Mouse (Mus musculus): ENCODE measurements around the gene Xdh.
"Not testable (repeated sequence)": the region's sequence is repeated elsewhere in the genome, so short reads cannot be mapped to it uniquely, and the experiment has no call there.

The Xdh gene

DNA sequence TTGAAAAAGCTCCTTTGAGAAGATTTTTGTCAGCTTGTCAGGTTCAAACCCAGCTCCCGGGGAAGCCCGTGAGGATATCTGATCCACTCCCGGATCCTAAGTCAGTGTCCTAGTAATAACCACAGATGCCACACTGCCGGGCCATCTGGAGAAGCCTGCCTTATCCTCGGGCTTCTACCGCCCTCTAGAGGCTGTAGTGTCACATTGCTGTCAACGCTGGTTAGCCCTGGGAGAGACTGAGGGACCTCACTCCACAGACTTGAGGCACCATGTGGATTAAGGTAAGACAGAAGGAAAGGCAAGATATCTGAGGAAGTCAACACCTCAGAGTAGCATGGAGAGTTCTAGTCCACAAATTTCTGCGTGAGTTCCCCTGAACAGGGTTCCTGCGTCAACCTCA lies 67.8 kb downstream of the Xdh start:
- DNase-seq (ENCODE audit: low spot score in 2 of 2) = peak in 1 of 2 experiments; percentile 61

DNA sequence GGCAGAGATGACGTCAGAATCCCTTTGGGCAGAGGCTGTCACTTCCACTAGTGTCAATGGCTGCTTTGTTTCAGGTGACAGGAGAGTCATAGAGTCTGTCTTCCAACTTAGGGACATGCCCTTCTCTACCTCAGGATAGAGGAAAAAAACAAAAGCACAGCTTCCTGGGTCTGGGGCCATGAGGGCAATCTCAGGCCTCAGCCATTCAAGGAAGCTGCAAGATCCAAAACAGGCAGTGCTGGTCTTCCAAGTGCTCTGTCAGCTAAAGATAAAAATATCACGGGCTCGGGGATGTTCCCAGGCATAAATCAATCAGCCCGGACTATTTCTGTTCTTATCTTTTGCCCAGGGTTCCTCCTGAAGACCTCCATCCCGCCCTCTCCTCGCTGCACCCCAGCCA lies 68.7 kb downstream of the Xdh start:
- no peak for DNase-seq (ENCODE audit: low spot score in 2 of 2)

DNA sequence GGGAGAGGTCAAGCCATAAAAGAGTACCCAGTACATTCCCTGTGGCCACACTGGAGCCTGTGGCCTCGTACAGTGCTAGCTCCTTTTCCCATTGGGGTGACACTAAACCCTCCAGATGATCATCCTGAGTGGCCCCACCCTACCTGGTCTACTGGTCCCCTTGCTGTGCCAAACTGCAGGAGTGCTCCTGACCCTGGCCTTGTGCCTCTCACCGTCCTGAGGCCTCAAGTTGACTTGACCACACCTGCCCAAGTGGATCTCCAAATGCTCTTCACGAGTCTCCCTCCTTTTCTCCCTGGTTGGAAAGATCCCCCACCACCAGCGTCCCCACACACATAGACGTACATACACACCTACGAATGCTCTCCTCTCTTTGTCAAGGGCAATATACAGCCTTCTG lies 69.7 kb downstream of the Xdh start:
- no peak for DNase-seq (ENCODE audit: low spot score in 2 of 2)

DNA sequence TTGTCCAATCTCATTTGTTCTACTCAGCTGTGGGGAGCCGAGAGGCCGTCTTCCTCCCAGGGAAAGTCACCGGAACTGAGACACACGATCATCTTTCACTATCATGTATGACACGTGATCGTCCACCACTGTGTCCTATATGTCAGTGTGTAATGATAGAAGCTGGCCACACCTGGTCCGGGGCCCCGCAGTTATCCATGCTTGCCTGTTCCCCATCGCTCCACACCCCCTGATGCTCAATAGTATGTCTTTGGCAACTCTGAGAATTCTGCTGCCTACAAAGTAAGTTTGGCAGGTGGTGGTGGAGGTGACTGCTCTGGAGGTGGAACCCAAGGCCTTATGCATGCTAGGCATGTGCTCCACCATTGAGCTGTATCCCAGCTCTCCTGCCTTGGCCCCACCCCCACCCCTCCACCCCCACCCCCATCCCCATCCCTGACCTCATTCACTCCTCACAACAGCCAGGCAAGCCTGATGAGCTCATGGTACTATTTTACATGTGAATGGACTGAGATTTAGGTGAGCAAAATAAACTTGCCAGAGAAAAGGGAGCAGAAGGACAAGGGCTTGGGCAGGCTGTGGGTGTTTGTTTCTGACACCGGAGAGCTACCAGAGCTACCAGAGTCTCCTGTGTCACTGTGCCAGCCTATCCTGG lies 70.6 kb downstream of the Xdh start:
- no peak for DNase-seq (ENCODE audit: low spot score in 2 of 2)

DNA sequence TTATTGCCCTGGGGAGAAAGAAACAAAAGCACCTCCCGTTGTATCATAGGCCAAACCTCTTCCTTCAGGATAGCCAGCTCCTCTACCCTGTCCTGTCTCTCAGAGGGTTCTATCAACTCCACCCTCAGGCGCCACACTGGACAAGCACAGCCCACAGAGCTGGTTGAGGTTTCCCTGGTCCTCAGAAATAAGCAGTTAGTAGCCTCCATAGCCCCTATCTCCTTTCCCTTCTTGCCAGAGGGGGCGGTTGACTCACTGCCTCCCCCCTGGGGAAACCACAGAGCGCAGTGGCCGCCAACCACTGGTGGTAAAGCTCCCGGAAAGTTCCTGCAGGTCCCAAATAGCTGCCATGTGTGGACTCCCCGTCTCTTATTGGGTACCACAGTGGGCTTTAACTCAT lies 74.3 kb downstream of the Xdh start:
- DNase-seq (ENCODE audit: low spot score in 2 of 2) = no peak

DNA sequence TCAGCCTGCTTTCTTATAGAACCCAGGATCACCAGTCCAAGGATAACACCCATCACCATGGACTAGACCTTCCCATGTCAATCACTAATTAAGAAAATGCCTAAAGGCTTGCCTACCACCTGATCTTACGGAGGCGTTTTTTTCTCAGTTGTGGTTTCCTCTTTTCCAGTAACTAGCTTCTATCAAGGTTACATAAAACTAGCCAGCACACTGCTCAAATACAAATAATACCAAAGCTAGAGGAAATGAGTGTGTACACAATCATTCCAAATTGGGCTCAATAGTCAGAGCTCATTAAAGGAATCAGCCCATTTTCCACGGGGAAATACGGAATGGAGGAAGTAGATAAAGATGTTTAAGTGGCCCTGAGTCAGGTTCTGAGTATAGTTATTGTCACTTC lies 74.7 kb downstream of the Xdh start:
- DNase-seq (ENCODE audit: low spot score in 2 of 2) = no peak

DNA sequence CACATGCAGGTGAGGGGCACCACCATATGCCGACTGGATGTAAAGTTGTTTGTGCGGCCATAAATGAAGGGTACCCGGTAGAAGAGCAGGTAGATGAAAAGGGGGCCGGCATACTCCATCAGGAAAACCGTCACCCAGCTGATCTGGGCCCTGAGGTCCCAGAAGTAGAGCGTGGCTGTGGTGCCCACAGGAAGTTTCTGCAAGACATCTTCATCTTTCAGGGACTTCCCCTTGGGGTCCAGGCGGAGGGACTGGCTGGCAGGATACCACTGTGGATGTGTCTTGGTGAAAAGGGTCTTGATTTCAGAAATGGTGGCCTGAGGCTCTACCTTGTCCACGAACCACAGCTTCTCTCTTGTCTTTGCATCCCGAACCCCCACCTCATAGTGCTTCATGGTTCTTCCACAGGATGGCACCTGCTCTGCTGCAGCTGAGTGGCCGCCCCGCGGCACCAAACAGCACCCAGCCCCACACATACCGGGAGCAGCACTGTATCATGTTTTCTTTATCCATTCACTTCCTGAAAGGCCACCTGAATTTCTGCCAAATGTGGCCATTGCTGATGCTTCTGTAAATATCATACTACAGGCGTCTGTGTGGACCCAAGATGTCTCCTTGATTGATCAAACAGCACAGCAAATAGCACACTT lies 78.9 kb downstream of the Xdh start:
- DNase-seq (ENCODE audit: low spot score in 2 of 2) = no peak

DNA sequence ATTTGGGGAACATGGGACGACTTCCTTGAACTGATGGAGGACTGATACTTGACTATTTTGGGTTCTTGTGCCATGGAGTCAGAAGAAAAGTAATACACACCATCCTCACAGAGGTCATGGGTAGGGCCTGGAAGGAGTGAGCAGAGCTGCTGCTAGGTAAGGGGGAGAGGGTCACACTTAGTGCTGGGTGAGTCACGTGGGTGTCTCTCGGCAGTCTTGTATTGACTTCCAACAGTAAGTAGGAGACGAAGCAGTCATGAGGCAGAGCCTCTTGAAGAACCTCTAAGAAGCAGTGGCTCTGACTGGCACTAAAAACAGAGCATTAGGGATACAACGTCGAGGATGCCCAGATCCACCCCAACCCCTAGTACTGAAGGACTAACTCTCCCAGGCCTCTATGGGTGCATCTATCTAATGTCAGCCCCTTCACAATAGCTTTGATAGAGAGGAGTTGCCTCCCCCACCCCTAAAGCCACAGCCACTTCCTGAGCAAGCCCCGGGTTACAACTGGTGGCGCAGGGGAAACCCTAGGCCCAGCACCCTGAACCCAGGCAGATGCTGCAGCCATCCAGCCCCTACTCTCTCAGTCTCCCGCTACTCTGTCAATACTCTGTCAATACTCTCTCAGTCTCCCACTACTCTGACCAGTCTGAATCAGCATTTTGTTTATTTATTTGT lies 80.8 kb downstream of the Xdh start:
- DNase-seq (ENCODE audit: low spot score in 2 of 2) = no peak

DNA sequence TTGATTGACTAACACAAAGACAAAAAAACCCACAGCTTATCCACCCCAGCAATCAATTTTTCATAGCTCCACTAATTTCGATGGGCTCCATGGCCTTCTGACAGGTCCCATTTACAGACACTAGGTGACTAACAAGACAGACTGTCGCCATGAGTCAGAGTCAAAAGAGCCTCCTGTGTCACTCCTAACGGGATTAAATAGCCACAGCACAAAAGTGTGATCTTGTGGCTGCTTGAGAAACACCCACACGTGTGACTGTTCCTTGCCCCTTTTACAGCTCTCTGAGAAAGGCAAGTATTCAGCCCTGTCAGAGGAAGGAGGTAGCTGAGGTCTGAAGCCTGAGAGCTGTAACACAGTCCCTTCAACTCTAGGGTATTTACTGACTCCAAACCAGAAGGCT lies 96.3 kb downstream of the Xdh start:
- no peak for DNase-seq (ENCODE audit: low spot score in 2 of 2)

DNA sequence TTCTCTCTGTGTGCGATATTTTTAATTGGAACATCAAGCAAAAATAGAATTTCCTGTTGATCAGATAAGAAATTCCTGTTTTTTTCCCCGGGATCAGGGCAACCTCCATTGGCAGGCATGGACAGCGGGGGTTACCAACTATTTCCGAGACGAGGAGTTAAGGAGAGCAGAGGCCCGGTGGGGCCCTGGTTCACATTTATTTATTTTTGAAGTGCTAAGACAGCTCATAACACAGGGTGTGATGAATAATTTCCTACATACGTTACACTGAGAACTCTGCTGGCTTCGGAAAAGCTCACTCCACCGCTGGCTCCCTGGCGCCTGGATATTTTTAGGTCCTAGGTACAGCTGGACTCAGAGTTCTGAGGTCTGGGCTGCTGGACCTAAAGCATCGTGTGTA lies 97.0 kb downstream of the Xdh start:
- DNase-seq (ENCODE audit: low spot score in 2 of 2) = no peak

DNA sequence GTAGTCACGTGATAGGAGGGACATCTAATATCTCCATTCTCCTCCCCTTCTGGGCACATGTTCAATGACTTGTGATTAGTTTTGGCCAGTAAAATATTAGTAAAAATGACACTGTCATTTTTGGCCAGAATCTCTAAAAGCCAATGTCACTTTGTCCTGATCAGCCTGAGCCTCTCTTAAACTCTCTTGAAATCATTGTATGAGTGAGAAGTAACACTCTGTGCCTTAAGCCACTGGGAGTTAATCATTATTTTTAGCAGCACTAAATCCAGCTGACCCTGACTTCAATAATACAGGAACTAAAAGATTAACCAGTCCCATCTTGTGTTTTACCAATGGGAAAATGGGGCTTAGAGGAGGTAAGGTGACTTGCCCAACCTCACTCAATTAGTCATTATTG lies 102.6 kb downstream of the Xdh start:
- DNase-seq (ENCODE audit: low spot score in 2 of 2) = no peak

DNA sequence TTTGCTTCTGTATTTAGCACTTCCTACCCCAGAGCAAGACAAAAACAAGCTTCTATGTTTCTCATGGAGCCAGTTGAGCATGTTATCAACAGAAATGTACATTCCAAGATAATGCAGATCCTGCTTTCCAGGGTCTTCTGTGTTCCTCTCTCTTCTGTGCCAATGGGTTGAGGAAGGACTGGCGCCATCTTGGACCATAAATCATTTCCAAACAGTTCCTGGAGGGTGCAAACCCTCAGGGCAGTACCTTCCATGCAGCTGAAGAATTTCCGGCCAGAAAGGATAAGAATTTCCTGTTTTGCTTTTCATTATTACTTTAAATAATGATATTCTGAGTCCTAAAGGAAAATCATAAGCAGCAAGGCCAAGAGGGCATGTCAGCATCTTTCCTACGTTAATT lies 104.4 kb downstream of the Xdh start:
- no peak for DNase-seq (ENCODE audit: low spot score in 2 of 2)

DNA sequence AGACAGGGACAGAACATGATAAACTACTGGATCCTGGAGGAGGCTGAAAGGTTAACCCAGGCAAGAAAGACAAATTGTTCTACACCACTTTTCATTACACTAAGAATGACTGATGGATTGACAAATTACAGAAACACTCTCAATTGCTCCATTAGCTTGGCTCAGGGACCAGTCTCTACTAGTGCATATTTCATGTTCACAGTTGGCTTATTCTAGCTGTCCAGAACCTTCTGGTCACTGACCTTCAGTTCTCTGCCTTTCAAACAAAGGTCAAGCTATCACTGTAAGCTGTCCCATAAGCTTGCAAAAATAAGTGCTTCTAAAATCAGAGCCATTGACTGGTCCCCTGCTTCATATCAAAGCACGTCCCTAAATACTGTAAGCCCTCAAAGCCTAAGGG lies 107.0 kb downstream of the Xdh start:
- DNase-seq (ENCODE audit: low spot score in 2 of 2) = no peak

DNA sequence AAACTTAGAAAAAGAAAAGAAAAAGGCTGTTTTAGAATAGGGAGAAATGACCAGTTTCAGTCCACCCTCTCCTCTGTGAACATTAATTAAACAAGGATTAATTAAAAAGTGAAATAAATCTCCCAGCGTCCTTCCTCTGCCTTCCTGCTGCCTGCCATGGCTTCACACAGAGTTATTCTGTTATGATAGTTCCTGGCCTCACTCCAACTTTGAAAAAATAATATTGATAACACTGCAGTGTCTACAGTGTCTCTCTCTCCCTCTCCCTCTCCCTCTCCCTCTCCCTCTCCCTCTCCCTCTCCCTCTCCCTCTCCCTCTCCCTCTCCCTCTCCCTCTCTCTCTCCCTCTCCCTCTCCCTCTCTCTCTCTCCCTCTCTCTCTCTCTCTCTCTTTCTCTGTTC lies 110.1 kb downstream of the Xdh start:
- DNase-seq (ENCODE audit: low spot score in 2 of 2) = not testable (repeated sequence)

DNA sequence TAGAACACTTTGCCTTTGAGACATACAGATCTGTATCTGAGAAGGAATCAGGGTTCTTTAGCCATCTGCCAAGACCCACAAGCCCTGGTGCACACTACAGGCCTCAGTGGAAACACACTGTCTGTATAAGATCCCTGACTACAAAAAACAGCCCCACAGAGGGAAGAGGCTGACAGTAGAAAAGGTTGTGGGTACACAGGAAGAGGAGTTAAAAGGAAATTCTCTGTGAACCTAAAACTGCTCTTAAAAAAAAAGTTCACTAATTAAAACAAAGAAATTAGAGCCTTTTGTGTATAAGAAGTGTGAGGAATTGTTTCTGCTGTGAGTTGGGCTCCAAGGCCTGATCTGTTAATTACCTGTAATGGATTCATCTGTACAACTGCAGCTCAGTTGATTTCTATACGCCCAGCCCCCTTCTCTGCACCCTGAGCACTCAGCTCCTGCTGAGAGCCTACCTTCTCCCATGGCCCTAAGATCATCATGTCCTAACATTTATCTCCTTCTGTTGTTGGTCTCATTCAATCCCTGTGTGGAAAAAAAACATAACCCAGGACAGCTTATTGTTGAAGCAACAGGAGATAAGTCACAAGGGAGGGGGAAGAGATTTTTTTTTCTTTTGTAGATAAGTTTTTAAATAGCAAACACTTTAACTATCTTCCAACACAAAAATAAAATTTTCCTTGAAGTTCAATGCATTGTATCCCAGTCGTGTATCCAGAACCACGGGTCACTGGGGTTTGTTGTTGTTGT lies 110.7 kb downstream of the Xdh start:
- DNase-seq (ENCODE audit: low spot score in 2 of 2) = no peak

DNA sequence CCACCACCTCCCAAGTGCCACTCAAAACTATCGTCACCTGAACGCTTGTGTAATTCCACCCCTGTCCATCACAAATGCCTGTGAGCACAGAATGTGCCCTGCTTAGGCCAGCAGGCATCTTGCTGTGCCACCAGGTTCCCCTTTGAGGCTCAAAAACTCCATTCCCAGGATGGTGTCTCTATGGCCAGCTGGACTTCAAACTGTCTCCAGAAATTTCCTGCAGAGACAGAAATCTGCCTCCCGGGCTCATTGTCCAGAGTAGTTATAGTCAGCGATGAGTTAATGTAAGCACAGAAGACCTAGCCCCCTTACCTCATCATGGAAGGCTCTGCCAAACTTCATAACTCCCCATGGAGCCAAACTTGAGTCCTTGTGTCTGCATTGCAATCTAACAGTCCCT lies 112.8 kb downstream of the Xdh start:
- no peak for DNase-seq (ENCODE audit: low spot score in 2 of 2)

DNA sequence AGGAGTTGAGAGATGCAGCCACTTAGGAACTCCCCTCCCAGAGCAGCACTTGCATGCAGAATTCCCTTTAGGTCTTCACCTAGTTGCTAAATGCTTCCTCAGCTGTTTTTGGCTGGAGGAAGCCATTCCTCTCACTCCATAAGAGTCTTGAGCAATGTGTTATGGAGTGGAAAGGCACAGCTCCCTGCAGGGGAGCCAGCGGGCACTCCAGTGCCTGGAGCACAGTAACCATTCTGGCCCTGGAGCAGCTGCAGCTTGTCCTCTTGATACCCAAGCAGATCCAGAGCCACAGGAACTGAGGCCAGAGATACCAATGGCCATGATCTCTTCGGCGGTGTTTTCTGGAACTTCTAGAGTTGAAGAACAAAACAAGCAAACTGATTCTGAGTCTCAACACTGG lies 113.4 kb downstream of the Xdh start:
- DNase-seq (ENCODE audit: low spot score in 2 of 2) = no peak
